Mouse (Mus musculus) left cerebral cortex, adult 11 months (tissue): ENCODE results near the gene Olfr970.
"Not testable (repeated sequence)": the region's sequence is repeated elsewhere in the genome, so short reads cannot be mapped to it uniquely, and the experiment has no call there.

Experiments used
- DNase-seq: peaks from one replicate; pipeline ENCODE4 v3.0.0; 2022; ENCODE audit warnings: low spot score

The Olfr970 gene

GRCm38 (mm10) chr9:39808560-39808959 lies at the start of gene Olfr970:
Gene Olfr970, plus strand, starts transcription at chr9:39808860.
- no peak for DNase-seq

GRCm38 (mm10) chr9:39783153-39783552 lies 25.5 kb upstream of the Olfr970 start, which contains the start of gene Olfr968:
Gene Olfr968, minus strand, starts transcription at chr9:39783253.
- no peak for DNase-seq

GRCm38 (mm10) chr9:39790558-39790957 lies 18.1 kb upstream of the Olfr970 start, which contains the start of gene Olfr969:
Gene Olfr969, plus strand, starts transcription at chr9:39790945.
- DNase-seq = no peak

- not testable (repeated sequence) for DNase-seq
These were observed 27.9 kb downstream of the Olfr970 start, which contains the start of gene Olfr971 for GRCm38 (mm10) chr9:39836576-39836975. Gene Olfr971, plus strand, starts transcription at chr9:39836876.

- no peak for DNase-seq
These were observed 57.5 kb downstream of the Olfr970 start, which contains the start of gene Olfr972 for GRCm38 (mm10) chr9:39866122-39866521. Gene Olfr972, plus strand, starts transcription at chr9:39866422.
